In the genomic region with DNA sequence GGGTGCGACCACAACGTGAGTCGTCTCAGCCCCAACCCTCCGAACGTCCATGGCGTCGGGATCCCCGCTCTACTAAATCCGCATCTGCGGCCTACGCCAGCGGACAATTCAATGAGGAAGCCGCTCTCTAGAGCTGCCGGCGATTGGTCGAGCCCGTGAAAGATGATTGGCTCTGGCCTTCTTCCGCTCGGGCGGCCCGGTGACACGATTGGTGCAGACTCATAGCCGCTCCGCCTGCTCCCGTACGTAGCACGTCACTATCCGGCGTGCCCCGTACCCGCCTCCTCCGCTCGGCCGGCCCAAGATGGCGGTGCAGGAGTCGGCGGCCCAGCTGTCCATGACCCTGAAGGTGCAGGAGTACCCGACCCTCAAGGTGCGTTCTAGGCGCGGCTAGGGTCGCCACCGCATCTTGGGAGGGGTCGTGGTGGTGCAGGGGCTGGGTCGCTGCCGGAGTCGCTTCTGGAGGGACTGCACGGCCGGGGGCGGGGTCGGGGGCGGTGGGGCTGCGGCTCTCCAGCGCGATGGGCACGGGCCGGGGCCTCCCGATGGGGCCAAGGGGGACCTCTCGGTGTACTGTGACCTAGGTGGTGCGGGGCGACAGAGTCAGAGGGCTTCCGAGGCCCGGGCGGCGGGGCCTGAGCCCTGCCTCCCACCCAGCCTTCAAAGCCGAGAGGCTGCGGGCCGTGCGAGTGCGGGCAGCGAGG, we compare ENCODE assay signal across 8 mouse cellular contexts. TPM values are rescaled to one million over a fixed set of nuclear protein-coding genes. Genes with fewer than 3 reads are reported as not detected.
DNase-seq lines count a peak whose midpoint lies in the region; ATAC-seq lines count a peak whose summit lies in the region.

Maea (plus strand) TSS at position 237 of the 704 bp plus-strand sequence.

- H3K27me3 ChIP-seq in hindbrain, embryonic 14.5 days (ENCODE audit: control insufficient read depth, insufficient read depth, low read length) = no peaks in the 10 kb centered on the region

- H3K4me2 ChIP-seq in hindbrain, embryonic 14.5 days (replicated peaks) = peak within 1 kb of the TSS; percentile 89

- 0 out of 2 replicates have a peak, but pooled peaks cover 16% of the 10 kb centered on the region for H3K36me3 ChIP-seq in hindbrain, embryonic 14.5 days (replicated peaks; ENCODE audit: control insufficient read depth, insufficient read depth)

- no peaks in the 10 kb centered on the region for H3K9me3 ChIP-seq in hindbrain, embryonic 14.5 days (ENCODE audit: control insufficient read depth, low read length)

- H3K4me3 ChIP-seq in hindbrain, embryonic 14.5 days (replicated peaks; ENCODE audit: low read length) = peak within 1 kb of the TSS; percentile 95

- ATAC-seq in hindbrain, embryonic 14.5 days (ENCODE audit: low FRiP score) = peak; percentile 100

- peak within 1 kb of the TSS; percentile 96 for H3K9ac ChIP-seq in hindbrain, embryonic 14.5 days

- peak within 1 kb of the TSS; percentile 88 for H3K27ac ChIP-seq in hindbrain, embryonic 14.5 days

- peaks cover 23% of the 10 kb centered on the region for H3K4me1 ChIP-seq in hindbrain, embryonic 14.5 days (replicated peaks; ENCODE audit: control insufficient read depth, insufficient read depth, low read length)

- WGBS in hindbrain, embryonic 14.5 days = under 1% methylated on average over 69 of the region's 71 CpGs

- DNase-seq in R1 (ENCODE audit: low read depth, low spot score) = peak; percentile 98
- DNase-seq in cerebellum, postnatal 25 days = peak; percentile 97
- DNase-seq in frontal cortex, postnatal 25 days (ENCODE audit: low spot score in 2 of 2) = peak; percentile 92 to 96
- DNase-seq in hindbrain, embryonic 14.5 days (ENCODE audit: low spot score) = peak; percentile 95
- peak; percentile 96 to 97 for DNase-seq in layer of hippocampus, postnatal 36 days
- peak; percentile 98 for DNase-seq in lung, postnatal 36 days
- peak; percentile 99 for DNase-seq in retina, postnatal 1 day
- DNase-seq in urinary bladder, adult 18-20 months (ENCODE audit: low spot score in 2 of 2) = peak; percentile 80 to 97

RNA-seq across cellular contexts. Expression of gene Maea, which starts in this region (rescaled TPM):
- 123 and 136 TPM in 2 replicates for polyA plus RNA-seq in hindbrain, embryonic 14.5 days (2014; fragmentation: Nextera tagmentation; extraction: Ambion mirVana)
- total RNA-seq in layer of hippocampus, postnatal 36 days (2021) = 10 to 100 TPM; 97.2 to 99.3 TPM

Comparison
In these comparisons a context has a peak if more than half of its experiments do, and no peak if none do; other contexts are left out.
1. Peak in every context shown above with its lines: DNase-seq, ATAC-seq, H3K4me3 ChIP-seq and H3K27ac ChIP-seq.